Mouse (Mus musculus) thymus, adult 2 months (tissue): ENCODE data around the gene Ccdc92b. TPM values are rescaled to one million over a fixed set of nuclear protein-coding genes. Genes with fewer than 3 reads are reported as not detected.

Experiments
- DNase-seq: peaks from one replicate; pipeline ENCODE4 v3.0.0; 2021
- H3K27ac ChIP-seq: fragments of 200-500 bp; 2 replicates; pipeline ENCODE4 v1.5.1; 2012; ENCODE audit warnings: low read length, control low read depth; ENCODE audit not compliant: control insufficient read depth, insufficient read depth
- H3K27me3 ChIP-seq: fragments of 200-500 bp; 2 replicates; pipeline ENCODE4 v1.6.1; 2012; ENCODE audit warnings: mild to moderate bottlenecking, low read length, moderate library complexity, mixed read lengths; ENCODE audit not compliant: control insufficient read depth, insufficient read depth
- H3K36me3 ChIP-seq: fragments of 200-500 bp; 2 replicates; pipeline ENCODE4 v1.6.1; 2012; ENCODE audit warnings: mild to moderate bottlenecking, low read length, moderate library complexity; ENCODE audit not compliant: control insufficient read depth, insufficient read depth
- H3K4me1 ChIP-seq: fragments of 200-500 bp; replicated peaks from 2 replicates; pipeline ENCODE4 v1.6.1; 2012; ENCODE audit warnings: low read length; ENCODE audit not compliant: control insufficient read depth, insufficient read depth
- H3K4me3 ChIP-seq: fragments of 200-500 bp; 2 replicates; pipeline ENCODE4 v1.5.1; 2012; ENCODE audit warnings: mild to moderate bottlenecking, low read length, control low read depth, moderate library complexity; ENCODE audit not compliant: control insufficient read depth, insufficient read depth
- CTCF ChIP-seq: fragments of 200-500 bp; IDR thresholded peaks from 2 replicates; pipeline ENCODE4 v1.5.1; 2012; ENCODE audit warnings: mild to moderate bottlenecking, control low read depth, low read length, moderate library complexity, borderline replicate concordance; ENCODE audit not compliant: control insufficient read depth, poor library complexity, insufficient read depth; ENCODE audit errors: extremely low read depth
- POLR2A ChIP-seq: fragments of 200-500 bp; IDR thresholded peaks from 2 replicates; pipeline ENCODE4 v1.6.1; 2012; ENCODE audit warnings: mild to moderate bottlenecking, low read length, control low read depth, moderate library complexity; ENCODE audit not compliant: control insufficient read depth, poor library complexity, insufficient read depth; ENCODE audit errors: extremely low read depth
- WGBS: fragments of 180-500 bp; shearing (Covaris S2); methylation state at CpG from one replicate; pipeline ENCODE4 v1.1.7; 2018; 5-methylcytosine and 5-hydroxymethylcytosine counted together
- polyA plus RNA-seq: library from polyadenylated mRNA; depleted of rRNA; stranded (reverse); fragments of >200 nt; gene quantifications from 2 replicates; pipeline ENCODE4 v1.2.3, GENCODE M21; 2012

Gene Ccdc92b
- polyA plus RNA-seq, 1 experiment, result 0.22 TPM

GRCm38 (mm10) chr11:74637971-74638790, 18.8 kb downstream of the Ccdc92b start:
- 2% methylated on average over 86 of the region's 86 CpGs for WGBS

GRCm38 (mm10) chr11:74638791-74639411, 19.5 kb downstream of the Ccdc92b start:
- TF ChIP-seq CTCF (no peak), POLR2A (no peak)

More at GRCm38 (mm10) chr11:74637971-74638790, 18.8 kb downstream of the Ccdc92b start:
- TF ChIP-seq POLR2A, result no peak
- TF ChIP-seq CTCF, result peak; percentile 11; the same call in 1 of the 2 replicates
- Histone ChIP-seq H3K36me3 (no peaks in the 10 kb centered on the region), H3K4me1 (peaks cover 6% of the 10 kb centered on the region; the same call in 1 of the 2 replicates), H3K4me3 (peak overlapping the region; percentile 35), H3K27me3 (peaks cover 5% of the 10 kb centered on the region; the same call in 1 of the 2 replicates), H3K27ac (no peak overlapping the region)
- peak; percentile 58 for DNase-seq

GRCm38 (mm10) chr11:74639628-74640027, 20.2 kb downstream of the Ccdc92b start:
- 63% methylated on average over 1 of the region's 1 CpGs for WGBS
- Histone ChIP-seq H3K36me3 (no peaks in the 10 kb centered on the region), H3K4me3 (no peak overlapping the region), H3K4me1 (peaks cover 6% of the 10 kb centered on the region; the same call in 1 of the 2 replicates), H3K27me3 (peaks cover 5% of the 10 kb centered on the region; the same call in 1 of the 2 replicates), H3K27ac (no peak overlapping the region)
- no peak for DNase-seq
- TF ChIP-seq POLR2A, result no peak
- TF ChIP-seq CTCF, result no peak

More at GRCm38 (mm10) chr11:74638791-74639411, 19.5 kb downstream of the Ccdc92b start:
- peaks cover 5% of the 10 kb centered on the region; the same call in 1 of the 2 replicates for H3K27me3 ChIP-seq
- WGBS, result 63% methylated on average over 9 of the region's 9 CpGs
- peak overlapping the region; percentile 35; the same call in 1 of the 2 replicates for H3K4me3 ChIP-seq
- DNase-seq, result no peak
- H3K27ac ChIP-seq, result no peak overlapping the region
- H3K4me1 ChIP-seq, result peaks cover 6% of the 10 kb centered on the region; the same call in 1 of the 2 replicates
- H3K36me3 ChIP-seq, result no peaks in the 10 kb centered on the region

- Histone ChIP-seq H3K27ac (no peak overlapping the region), H3K4me3 (no peak overlapping the region), H3K4me1 (peaks cover 15% of the 10 kb centered on the region), H3K27me3 (no peaks in the 10 kb centered on the region), H3K36me3 (no peaks in the 10 kb centered on the region)
- TF ChIP-seq POLR2A (no peak), CTCF (no peak)
- DNase-seq, result no peak
- 100% methylated on average over 1 of the region's 1 CpGs for WGBS
Measured at GRCm38 (mm10) chr11:74647966-74648365, 28.6 kb downstream of the Ccdc92b start.

GRCm38 (mm10) chr11:74648676-74649075, 29.3 kb downstream of the Ccdc92b start:
- WGBS, result 20% methylated on average over 1 of the region's 1 CpGs
- Histone ChIP-seq H3K4me3 (peak overlapping the region; percentile 81), H3K36me3 (no peaks in the 10 kb centered on the region), H3K27me3 (no peaks in the 10 kb centered on the region), H3K4me1 (peaks cover 15% of the 10 kb centered on the region), H3K27ac (no peak overlapping the region)
- DNase-seq, result no peak
- TF ChIP-seq CTCF (no peak), POLR2A (no peak)

GRCm38 (mm10) chr11:74649095-74649646, 29.8 kb downstream of the Ccdc92b start, which contains the start of gene Cluh:
Gene Cluh (plus strand): TSS chr11:74649495.
- peaks cover 15% of the 10 kb centered on the region for H3K4me1 ChIP-seq
- under 1% methylated on average over 58 of the region's 58 CpGs for WGBS

More at GRCm38 (mm10) chr11:74649095-74649646, 29.8 kb downstream of the Ccdc92b start, which contains the start of gene Cluh:
- Histone ChIP-seq H3K4me3 (peak within 1 kb of the TSS; percentile 81), H3K27me3 (no peaks in the 10 kb centered on the region), H3K36me3 (no peaks in the 10 kb centered on the region), H3K27ac (no peak within 1 kb of the TSS)
- peak; percentile 99 for DNase-seq
- TF ChIP-seq POLR2A (peak; percentile 27; the same call in 1 of the 2 replicates), CTCF (peak; percentile 56; the same call in 1 of the 2 replicates)
